Mouse (Mus musculus) spleen, adult 2 months (tissue): ENCODE measurements around the gene Prm3.

Source experiments
- CTCF ChIP-seq: fragments of 200-500 bp; IDR thresholded peaks from 2 replicates; pipeline ENCODE4 v1.5.1; 2011; ENCODE audit warnings: mild to moderate bottlenecking, inconsistent platforms; ENCODE audit not compliant: insufficient read depth, insufficient read length, insufficient replicate concordance; ENCODE audit errors: extremely low read depth
- POLR2A ChIP-seq: fragments of 200-500 bp; IDR thresholded peaks from 2 replicates; pipeline ENCODE4 v1.6.1; 2011; ENCODE audit warnings: low read depth, low read length, inconsistent platforms

GRCm38 (mm10) chr16:10788271-10788670, 2.4 kb downstream of the Prm3 start, which contains the start of gene Tnp2:
- TF ChIP-seq CTCF, result no peak
- TF ChIP-seq POLR2A, result no peak
